Mouse (Mus musculus) spleen, postnatal 4 days (tissue): ENCODE measurements around the gene Cadm1.

Experiments used
- DNase-seq, 2 experiments: peaks; one replicate each; pipeline ENCODE4 v3.0.0; 2022; ENCODE audit warnings: low spot score in 2 of 2

Gene Cadm1

GRCm38 (mm10) chr9:47801242-47801641 is 271.3 kb downstream of the Cadm1 start:
- no peak for DNase-seq

GRCm38 (mm10) chr9:47802527-47802926 is 272.6 kb downstream of the Cadm1 start:
- no peak for DNase-seq

GRCm38 (mm10) chr9:47803531-47804105 is 273.6 kb downstream of the Cadm1 start:
- no peak for DNase-seq

- no peak for DNase-seq
These were observed 275.7 kb downstream of the Cadm1 start for GRCm38 (mm10) chr9:47805658-47806057.

GRCm38 (mm10) chr9:47825668-47826067 is 295.7 kb downstream of the Cadm1 start:
- DNase-seq: no peak

- no peak for DNase-seq
These were observed 298.8 kb downstream of the Cadm1 start for GRCm38 (mm10) chr9:47828762-47829161.

- no peak for DNase-seq
These were observed 299.2 kb downstream of the Cadm1 start for GRCm38 (mm10) chr9:47829204-47829603.

- DNase-seq: no peak
These were observed 299.9 kb downstream of the Cadm1 start for GRCm38 (mm10) chr9:47829846-47830245.

- no peak for DNase-seq
These were observed 301.4 kb downstream of the Cadm1 start for GRCm38 (mm10) chr9:47831412-47831811.

GRCm38 (mm10) chr9:47838170-47838569 is 308.2 kb downstream of the Cadm1 start:
- no peak for DNase-seq

GRCm38 (mm10) chr9:47838890-47839691 is 309.1 kb downstream of the Cadm1 start:
- no peak for DNase-seq

GRCm38 (mm10) chr9:47839692-47840025 is 309.7 kb downstream of the Cadm1 start:
- DNase-seq: no peak

- DNase-seq: no peak
These were observed 313.4 kb downstream of the Cadm1 start for GRCm38 (mm10) chr9:47843328-47843727.

GRCm38 (mm10) chr9:47846275-47846674 is 316.3 kb downstream of the Cadm1 start:
- DNase-seq: no peak

GRCm38 (mm10) chr9:47846926-47847325 is 317.0 kb downstream of the Cadm1 start:
- DNase-seq: no peak

- no peak for DNase-seq
These were observed 317.8 kb downstream of the Cadm1 start for GRCm38 (mm10) chr9:47847797-47848196.

GRCm38 (mm10) chr9:47848745-47849144 is 318.8 kb downstream of the Cadm1 start:
- no peak for DNase-seq

GRCm38 (mm10) chr9:47856311-47856710 is 326.3 kb downstream of the Cadm1 start:
- DNase-seq: no peak

- DNase-seq: no peak
These were observed 327.3 kb downstream of the Cadm1 start for GRCm38 (mm10) chr9:47857235-47857634.

GRCm38 (mm10) chr9:47858134-47858533 is 328.2 kb downstream of the Cadm1 start:
- DNase-seq: no peak

- DNase-seq: no peak
These were observed 328.9 kb downstream of the Cadm1 start for GRCm38 (mm10) chr9:47858778-47859395.

- DNase-seq: no peak
These were observed 331.0 kb downstream of the Cadm1 start for GRCm38 (mm10) chr9:47860994-47861393.

- no peak for DNase-seq
These were observed 331.8 kb downstream of the Cadm1 start for GRCm38 (mm10) chr9:47861783-47862182.
